Mouse (Mus musculus) thymus, postnatal 4 days (tissue): Measurements from ENCODE around the gene Gpr155.
A peak's percentile ranks its signal among the peaks of the same experiment; 100 is the strongest.

ENCODE experiments used
- DNase-seq: peaks from one replicate; pipeline ENCODE4 v3.0.0; 2021

Gene Gpr155

DNA sequence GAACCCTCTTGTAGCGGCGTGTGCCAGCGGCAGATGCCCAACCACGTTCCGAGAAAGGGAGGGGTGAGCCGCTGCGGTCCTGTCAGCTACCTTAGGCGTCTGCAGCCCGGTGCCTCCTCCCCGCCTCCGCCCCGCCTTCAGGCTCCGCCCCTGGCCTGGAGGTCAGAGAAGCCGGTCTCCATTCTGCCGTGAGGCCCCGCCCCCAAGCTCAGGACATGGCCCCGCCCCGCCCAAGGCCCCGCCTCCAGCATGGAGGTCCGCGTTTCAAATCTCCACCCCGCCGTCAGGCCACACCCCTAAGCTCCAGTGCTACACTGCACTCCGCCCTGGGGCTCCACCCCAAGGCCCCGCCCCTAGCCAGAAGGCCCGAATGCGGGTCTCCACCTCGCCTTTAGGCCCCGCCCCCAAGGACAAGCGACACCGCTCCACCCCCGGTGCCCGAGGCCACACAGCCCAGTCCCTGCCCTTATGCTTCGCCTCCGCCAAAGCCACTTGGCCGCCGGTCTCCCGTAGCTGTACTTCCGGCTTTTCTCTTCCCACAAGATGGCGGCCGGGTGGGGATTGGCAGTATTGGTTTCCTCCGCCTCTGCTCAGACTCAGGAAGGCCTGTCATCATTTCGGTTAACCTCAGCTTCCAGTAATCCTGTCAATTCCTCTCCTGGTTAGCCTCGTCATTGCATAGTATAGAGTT, at the start of gene Gpr155:
Gene Gpr155 (minus strand): TSS at position 217 of the 691 bp plus-strand sequence.
- DNase-seq: peak; percentile 100

DNA sequence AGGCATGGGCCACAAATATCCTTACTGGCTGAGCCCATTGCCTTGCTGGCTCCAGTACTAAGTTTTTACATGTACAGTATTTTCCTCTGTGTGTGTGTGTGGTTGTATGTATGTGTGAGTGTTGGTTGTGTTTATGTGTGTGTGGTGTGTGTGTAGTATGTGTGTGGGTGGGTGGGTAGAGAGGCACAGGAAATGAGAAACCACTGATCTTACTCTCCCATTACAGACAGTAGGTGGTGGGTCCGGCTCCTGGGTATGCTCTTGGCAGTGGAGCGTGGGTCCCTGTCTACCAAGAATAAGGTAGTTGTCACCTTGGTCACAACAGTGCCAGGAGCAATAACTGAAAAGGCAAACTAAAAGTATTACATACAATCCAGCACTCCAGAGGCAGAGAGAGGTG, 49.5 kb upstream of the Gpr155 start:
- DNase-seq: no peak

DNA sequence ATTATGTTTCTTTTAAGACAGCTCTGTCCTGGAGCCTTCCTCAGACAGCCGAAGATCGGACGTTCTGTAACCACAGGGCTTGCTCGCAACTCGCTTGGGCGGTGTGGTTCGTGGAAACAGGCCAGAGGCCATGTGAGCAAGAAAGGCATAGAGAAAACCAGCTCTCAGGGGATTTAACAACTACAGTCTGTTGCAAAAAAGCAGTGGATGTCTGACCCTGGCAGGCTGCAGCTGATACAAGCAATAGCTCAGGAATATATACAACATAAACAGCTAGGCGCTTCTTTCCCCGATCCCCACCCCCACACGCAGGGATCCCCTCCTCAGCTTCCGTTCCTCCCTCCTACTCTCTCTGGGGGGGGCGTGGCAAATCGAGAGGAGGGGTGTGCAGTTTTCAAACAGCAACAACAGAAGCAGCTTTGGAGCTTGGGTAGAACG, 45.6 kb upstream of the Gpr155 start:
- no peak for DNase-seq

- DNase-seq: no peak
Measured at GRCm38 (mm10) chr2:73428803-73429468, 42.6 kb upstream of the Gpr155 start.

DNA sequence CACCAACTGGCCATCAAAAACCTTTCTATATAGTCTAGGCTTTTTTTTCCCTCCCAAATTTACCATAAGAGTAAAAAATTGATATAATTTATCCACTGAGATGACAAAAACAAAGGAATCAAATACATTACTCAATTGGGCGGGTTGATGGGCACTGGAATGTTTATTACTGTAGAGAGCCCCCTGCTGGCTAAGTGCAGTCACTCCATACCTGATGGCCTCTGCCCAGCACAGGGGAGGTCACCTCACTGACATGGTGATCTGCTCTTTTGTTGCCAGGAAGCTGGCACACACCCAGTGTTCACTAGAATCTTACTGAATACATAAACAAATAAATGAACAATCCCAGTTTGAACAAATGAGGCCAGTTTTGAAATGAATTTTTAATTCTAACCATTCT, 40.9 kb upstream of the Gpr155 start:
- peak; percentile 69 for DNase-seq

- DNase-seq: no peak
Measured at GRCm38 (mm10) chr2:73425822-73426221, 39.5 kb upstream of the Gpr155 start.

GRCm38 (mm10) chr2:73419730-73420129, 33.4 kb upstream of the Gpr155 start:
- no peak for DNase-seq

DNA sequence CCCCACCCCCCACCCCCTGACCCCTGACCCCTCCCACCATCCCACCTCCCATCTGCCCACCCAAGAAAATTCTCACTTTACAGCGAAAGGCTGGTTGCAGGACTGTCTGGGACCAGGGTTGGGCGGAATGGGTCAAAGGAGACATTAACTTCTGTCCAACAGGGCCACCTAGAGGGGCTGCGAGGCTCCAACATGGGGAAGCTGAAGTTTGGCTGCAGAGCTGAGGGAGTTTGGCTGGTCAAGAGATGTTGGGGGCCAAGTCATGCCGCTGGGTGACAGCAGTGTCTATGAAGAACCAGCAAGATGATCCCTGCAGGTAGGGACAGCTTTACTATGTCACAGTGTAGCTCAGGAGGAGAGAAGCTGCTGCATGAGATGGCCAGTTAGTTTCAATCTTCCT, 32.9 kb upstream of the Gpr155 start:
- peak; percentile 26 for DNase-seq

GRCm38 (mm10) chr2:73415892-73416291, 29.5 kb upstream of the Gpr155 start:
- no peak for DNase-seq

DNA sequence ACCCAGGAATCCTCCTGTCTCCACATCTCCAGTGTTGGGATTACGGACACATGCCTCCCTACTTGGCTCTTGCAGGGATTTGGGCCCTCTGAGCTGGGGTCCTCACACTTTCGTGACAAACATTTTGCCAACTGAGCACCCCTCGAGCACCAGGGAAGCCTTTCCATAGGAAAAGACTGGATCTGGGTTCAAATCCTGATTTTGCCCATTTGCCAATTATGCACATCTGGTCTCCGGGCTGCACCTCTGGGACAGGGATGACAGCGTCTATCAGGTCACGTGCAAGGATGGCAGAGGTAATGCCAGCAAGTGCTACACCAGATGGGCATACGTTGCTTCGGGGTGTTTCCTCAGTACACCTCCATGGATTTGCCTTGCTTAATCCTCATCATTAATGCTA, 23.7 kb upstream of the Gpr155 start:
- no peak for DNase-seq

DNA sequence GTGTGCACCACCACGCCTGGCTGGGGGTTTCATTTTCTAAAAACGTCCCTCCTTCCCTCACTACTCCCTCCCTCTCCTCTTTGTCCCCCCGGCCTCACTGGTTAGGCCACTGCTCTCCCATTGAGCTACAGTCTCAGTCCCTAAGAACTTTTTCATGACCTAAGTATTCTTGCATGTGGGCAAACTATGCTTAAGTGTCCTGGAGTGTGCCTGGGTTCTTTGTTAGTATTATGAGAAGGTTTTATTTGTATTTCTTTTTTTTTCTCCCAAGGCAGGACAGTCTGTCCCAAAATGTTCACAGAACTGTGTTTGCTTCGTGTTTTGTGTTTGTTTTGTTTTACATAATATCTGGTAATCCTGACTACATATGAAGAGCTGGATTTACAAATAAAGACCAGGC, 21.3 kb upstream of the Gpr155 start:
- no peak for DNase-seq

GRCm38 (mm10) chr2:73406336-73406915, 20.1 kb upstream of the Gpr155 start:
- no peak for DNase-seq

DNA sequence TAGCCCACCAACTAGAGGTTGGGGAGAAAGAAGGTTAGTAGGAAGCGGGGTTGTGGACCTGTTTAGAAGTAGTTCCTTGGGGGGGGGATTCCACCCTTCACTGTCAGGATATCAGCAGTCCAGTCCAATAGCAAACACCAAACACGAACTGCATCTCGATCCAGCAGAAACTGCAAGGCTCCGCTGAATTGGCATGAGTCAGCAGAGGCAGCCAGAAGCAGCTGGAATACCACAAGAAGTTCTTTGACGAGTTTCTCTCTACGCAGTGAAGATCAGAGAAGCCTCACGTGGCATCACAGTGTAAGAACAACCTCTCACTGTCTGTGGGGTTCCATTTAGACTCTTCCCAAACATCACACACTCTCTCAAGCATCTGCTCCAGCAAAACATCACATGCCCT, 18.6 kb upstream of the Gpr155 start:
- DNase-seq: no peak

DNA sequence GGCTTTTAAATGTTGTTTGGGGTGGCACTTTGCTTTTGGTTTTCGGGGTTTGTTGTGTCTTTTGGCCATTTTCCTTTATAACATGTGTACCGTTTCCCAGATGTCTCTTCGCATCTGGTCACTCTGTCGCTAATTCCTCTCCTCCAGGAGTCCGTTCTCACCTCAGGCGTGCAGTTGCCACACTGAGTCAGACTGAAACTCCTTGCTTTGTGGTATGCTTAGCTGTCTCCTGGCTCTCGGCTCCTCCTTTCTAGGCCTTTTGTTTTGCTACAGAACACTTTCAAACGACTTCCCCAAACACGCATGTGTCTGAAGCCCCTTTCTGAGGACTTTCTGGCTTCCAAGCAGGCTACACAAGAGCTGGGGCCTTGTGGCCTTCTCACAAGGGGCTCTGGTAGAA, 18.1 kb upstream of the Gpr155 start:
- DNase-seq: no peak

DNA sequence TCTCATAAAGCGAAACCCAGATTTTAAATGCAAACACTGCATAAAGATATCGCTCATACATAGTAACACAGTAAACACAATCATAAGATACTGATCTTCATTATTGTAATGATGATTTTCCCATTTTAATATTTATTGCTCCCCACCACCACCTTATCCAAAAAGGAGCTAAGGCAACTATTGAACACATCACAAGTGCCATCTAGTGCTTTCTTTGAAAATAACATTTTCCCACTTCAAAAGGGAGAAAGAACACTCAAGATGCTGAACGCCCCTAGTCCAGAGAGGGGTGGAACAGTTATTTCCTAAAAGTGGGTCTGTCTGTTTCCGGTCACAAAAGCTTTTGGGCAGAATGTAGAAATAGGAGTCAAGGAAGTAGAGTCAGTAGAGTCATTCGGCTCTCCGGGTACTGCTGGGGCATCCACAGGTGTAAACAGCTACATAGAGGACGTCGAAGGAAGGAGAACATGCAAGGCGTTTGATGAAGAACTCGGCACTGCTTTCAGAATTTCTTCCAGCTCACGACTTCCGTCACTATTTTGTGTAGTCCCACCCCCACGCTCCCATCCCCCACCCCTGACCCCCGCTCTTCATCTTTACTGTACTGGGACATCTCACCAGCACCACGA, 17.1 kb upstream of the Gpr155 start:
- DNase-seq: no peak

DNA sequence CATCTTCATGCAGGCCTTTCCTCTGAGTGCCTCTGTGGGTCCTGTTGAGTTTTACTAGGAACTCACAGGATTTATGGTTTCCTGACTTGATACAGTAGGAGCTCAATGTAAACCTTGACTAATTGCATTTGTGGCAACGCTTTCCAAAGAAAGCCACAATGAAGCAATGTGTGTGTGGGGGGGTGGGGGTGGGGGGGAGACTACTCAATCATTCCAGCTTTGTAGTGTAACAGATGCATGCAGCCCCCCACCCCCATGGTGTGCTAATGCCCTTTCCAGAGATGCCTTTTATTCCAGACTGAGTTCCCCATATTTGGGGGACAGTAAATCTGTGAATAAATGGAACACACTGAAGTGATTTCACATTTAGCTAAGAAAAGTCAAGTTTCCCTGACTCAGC, 15.3 kb upstream of the Gpr155 start:
- DNase-seq: no peak

DNA sequence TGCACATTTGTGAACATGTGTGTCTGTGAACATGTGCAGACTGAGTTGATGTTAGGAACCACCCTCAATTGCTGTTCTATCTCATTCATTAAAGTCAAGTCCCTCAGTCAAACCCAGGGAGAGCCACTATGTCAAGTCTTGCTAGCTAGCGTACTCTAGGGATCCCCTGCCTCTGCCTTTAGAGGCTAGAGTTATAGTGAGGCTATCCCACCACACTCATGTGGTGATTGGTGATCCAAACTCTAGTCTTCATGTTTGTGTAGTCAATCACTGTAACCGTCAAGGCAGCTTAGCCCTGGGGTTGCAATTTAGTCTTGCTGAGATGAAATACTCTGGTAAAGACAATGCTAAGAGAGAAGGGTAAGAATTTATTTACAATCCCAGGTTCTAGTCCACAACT, 11.1 kb upstream of the Gpr155 start:
- DNase-seq: no peak

- DNase-seq: no peak
Measured at GRCm38 (mm10) chr2:73396828-73397325, 10.5 kb upstream of the Gpr155 start.

GRCm38 (mm10) chr2:73395516-73395915, 9.1 kb upstream of the Gpr155 start:
- no peak for DNase-seq

DNA sequence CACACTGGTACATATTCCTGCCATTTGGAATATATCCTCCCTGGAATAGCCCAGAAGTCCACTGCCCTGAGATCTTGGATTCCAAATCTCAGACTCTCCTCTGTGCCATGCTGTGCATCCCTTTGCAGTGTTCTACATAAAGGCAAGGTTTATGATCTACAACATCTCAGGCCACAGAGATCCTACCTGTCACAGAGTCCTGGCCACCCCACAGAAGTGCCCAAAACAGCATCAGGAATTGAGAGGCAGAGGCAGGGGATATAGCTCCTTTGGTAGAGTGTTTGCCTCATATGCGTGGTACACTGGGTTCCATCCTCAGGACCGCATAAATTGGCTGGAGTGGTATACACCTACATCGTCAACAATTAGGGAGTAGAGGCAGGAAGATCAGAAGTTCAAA, 8.1 kb upstream of the Gpr155 start:
- DNase-seq: no peak

GRCm38 (mm10) chr2:73392772-73393171, 6.4 kb upstream of the Gpr155 start:
- no peak for DNase-seq

DNA sequence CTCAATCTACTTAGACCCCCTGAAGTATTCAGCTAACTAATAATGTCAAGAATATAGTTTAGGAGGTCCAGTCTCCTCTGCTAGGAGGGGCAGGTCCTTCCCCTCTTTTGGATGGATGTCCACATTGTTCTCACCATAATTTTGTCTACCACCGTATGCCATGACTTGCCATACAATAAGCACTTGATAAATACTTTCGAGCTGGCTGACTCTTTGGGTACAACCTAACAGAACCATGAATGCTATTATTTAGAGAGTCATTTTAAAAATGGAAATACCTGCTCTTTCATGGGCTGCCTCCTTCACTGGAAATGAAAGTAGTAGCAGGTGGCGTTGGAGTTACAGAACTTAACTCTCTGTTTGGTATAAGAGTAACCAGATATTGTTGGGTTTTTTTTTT, 3.6 kb upstream of the Gpr155 start:
- DNase-seq: no peak

GRCm38 (mm10) chr2:73387806-73388205, 1.4 kb upstream of the Gpr155 start:
- DNase-seq: no peak
